Mouse (Mus musculus): ENCODE results near the gene Arpin.

Gene Arpin

GRCm38 (mm10) chr7:79934862-79935510 lies at the start of gene Arpin:
TSS of gene Arpin (minus strand) at chr7:79935359.
- peak; percentile 43 for DNase-seq (ENCODE audit: low spot score)

GRCm38 (mm10) chr7:79975316-79975715 lies 40.2 kb upstream of the Arpin start:
- no peak for DNase-seq (ENCODE audit: low spot score)

GRCm38 (mm10) chr7:79972195-79972594 lies 37.0 kb upstream of the Arpin start:
- DNase-seq (ENCODE audit: low spot score), result no peak

- no peak for DNase-seq (ENCODE audit: low spot score)
Measured at GRCm38 (mm10) chr7:79970336-79970735, 35.2 kb upstream of the Arpin start.

- no peak for DNase-seq (ENCODE audit: low spot score)
Measured at GRCm38 (mm10) chr7:79968326-79968725, 33.2 kb upstream of the Arpin start.

GRCm38 (mm10) chr7:79961600-79961999 lies 26.4 kb upstream of the Arpin start:
- no peak for DNase-seq (ENCODE audit: low spot score)

GRCm38 (mm10) chr7:79956131-79956530 lies 21.0 kb upstream of the Arpin start:
- no peak for DNase-seq (ENCODE audit: low spot score)

GRCm38 (mm10) chr7:79954890-79955289 lies 19.7 kb upstream of the Arpin start:
- DNase-seq (ENCODE audit: low spot score), result no peak

GRCm38 (mm10) chr7:79951038-79951437 lies 15.9 kb upstream of the Arpin start:
- no peak for DNase-seq (ENCODE audit: low spot score)

- no peak for DNase-seq (ENCODE audit: low spot score)
Measured at GRCm38 (mm10) chr7:79950236-79950635, 15.1 kb upstream of the Arpin start.

- peak; percentile 72 for DNase-seq (ENCODE audit: low spot score)
Measured at GRCm38 (mm10) chr7:79935511-79936205, 499 bp upstream of the Arpin start.

GRCm38 (mm10) chr7:79934461-79934860 lies 698 bp downstream of the Arpin start:
- DNase-seq (ENCODE audit: low spot score), result peak; percentile 26

- no peak for DNase-seq (ENCODE audit: low spot score)
Measured at GRCm38 (mm10) chr7:79928516-79929052, 6.6 kb downstream of the Arpin start.

GRCm38 (mm10) chr7:79920344-79920983 lies 14.7 kb downstream of the Arpin start, which contains the start of gene Ap3s2:
TSS of gene Ap3s2 (minus strand) at chr7:79920649.
- peak; percentile 88 for DNase-seq (ENCODE audit: low spot score)

- DNase-seq (ENCODE audit: low spot score), result peak; percentile 63
Measured at GRCm38 (mm10) chr7:79914556-79914955, 20.6 kb downstream of the Arpin start.

- peak; percentile 72 for DNase-seq (ENCODE audit: low spot score)
Measured at GRCm38 (mm10) chr7:79907356-79907755, 27.8 kb downstream of the Arpin start.

- DNase-seq (ENCODE audit: low spot score), result no peak
Measured at GRCm38 (mm10) chr7:79906914-79907313, 28.2 kb downstream of the Arpin start.

GRCm38 (mm10) chr7:79905193-79905592 lies 30.0 kb downstream of the Arpin start:
- no peak for DNase-seq (ENCODE audit: low spot score)

GRCm38 (mm10) chr7:79903160-79903792 lies 31.9 kb downstream of the Arpin start:
- DNase-seq (ENCODE audit: low spot score), result no peak

GRCm38 (mm10) chr7:79900753-79901152 lies 34.4 kb downstream of the Arpin start:
- no peak for DNase-seq (ENCODE audit: low spot score)

GRCm38 (mm10) chr7:79895225-79895624 lies 39.9 kb downstream of the Arpin start:
- no peak for DNase-seq (ENCODE audit: low spot score)

- no peak for DNase-seq (ENCODE audit: low spot score)
Measured at GRCm38 (mm10) chr7:79894790-79895189, 40.4 kb downstream of the Arpin start.
